ENCODE assay signal across 8 mouse cellular contexts in genomic region chr11:60540761-60541160, GRCm38 (mm10). TPM values are rescaled to one million over a fixed set of nuclear protein-coding genes. Genes with fewer than 3 reads are reported as not detected.
DNase-seq lines count a peak whose midpoint lies in the region; ATAC-seq and TF ChIP-seq lines count a peak whose summit lies in the region.

No protein-coding gene starts in this region.

- no peak for TF ChIP-seq POLR2A in heart, adult 2 months (IDR thresholded peaks at IDR 0.05; ENCODE audit: insufficient read depth, low read depth, low read length)

- H3K27me3 ChIP-seq in heart, adult 2 months (ENCODE audit: control insufficient read depth, insufficient read depth, low read length): no peaks in the 10 kb centered on the region
- H3K27me3 ChIP-seq in embryonic facial prominence, embryonic 12.5 days: no peaks in the 10 kb centered on the region
- H3K27me3 ChIP-seq in intestine, embryonic 14.5 days (replicated peaks; ENCODE audit: control insufficient read depth, insufficient read depth, low read length): no peaks in the 10 kb centered on the region
- no peaks in the 10 kb centered on the region for H3K27me3 ChIP-seq in midbrain, embryonic 12.5 days

- no peak for DNase-seq in heart, adult 2 months
- no peak for DNase-seq in heart, postnatal 14 days
- DNase-seq in intestine, embryonic 14.5 days (ENCODE audit: low spot score): no peak
- no peak for DNase-seq in adrenal gland, adult 8-10 months
- no peak for DNase-seq in cerebellum, adult 18-20 months
- DNase-seq in layer of hippocampus, adult 18-20 months (ENCODE audit: low spot score in 2 of 2): no peak

- peaks cover 11% of the 10 kb centered on the region for H3K79me2 ChIP-seq in heart, adult 2 months (replicated peaks; ENCODE audit: control insufficient read depth, insufficient read depth, low read length)

- H3K9me3 ChIP-seq in embryonic facial prominence, embryonic 12.5 days: no peaks in the 10 kb centered on the region
- no peaks in the 10 kb centered on the region for H3K9me3 ChIP-seq in intestine, embryonic 14.5 days (ENCODE audit: control insufficient read depth, low read length)
- no peaks in the 10 kb centered on the region for H3K9me3 ChIP-seq in midbrain, embryonic 12.5 days

- no peak for TF ChIP-seq CTCF in heart, adult 2 months (IDR thresholded peaks at IDR 0.05)

- peak overlapping the region; percentile 31; the same call in 1 of the 2 replicates for H3K27ac ChIP-seq in heart, adult 2 months
- no peak overlapping the region for H3K27ac ChIP-seq in embryonic facial prominence, embryonic 12.5 days
- no peak overlapping the region for H3K27ac ChIP-seq in intestine, embryonic 14.5 days (ENCODE audit: low read depth)
- H3K27ac ChIP-seq in midbrain, embryonic 12.5 days (replicated peaks): no peak overlapping the region

- peaks cover 8% of the 10 kb centered on the region for H3K4me1 ChIP-seq in heart, adult 2 months (ENCODE audit: control insufficient read depth, insufficient read depth, low read length)
- peaks cover 25% of the 10 kb centered on the region for H3K4me1 ChIP-seq in embryonic facial prominence, embryonic 12.5 days
- H3K4me1 ChIP-seq in intestine, embryonic 14.5 days (replicated peaks; ENCODE audit: control insufficient read depth, insufficient read depth, low read length): peaks cover 53% of the 10 kb centered on the region
- H3K4me1 ChIP-seq in midbrain, embryonic 12.5 days: peaks cover 48% of the 10 kb centered on the region

- peaks cover 52% of the 10 kb centered on the region for H3K36me3 ChIP-seq in heart, adult 2 months (ENCODE audit: control insufficient read depth, insufficient read depth, low read length)
- peaks cover 14% of the 10 kb centered on the region for H3K36me3 ChIP-seq in embryonic facial prominence, embryonic 12.5 days
- peaks cover 27% of the 10 kb centered on the region for H3K36me3 ChIP-seq in intestine, embryonic 14.5 days (ENCODE audit: control insufficient read depth, insufficient read depth, low read length)
- peaks cover 12% of the 10 kb centered on the region; the same call in 1 of the 2 replicates for H3K36me3 ChIP-seq in midbrain, embryonic 12.5 days

- intact Hi-C loops in heart, adult 2 months (cut with DNase I): no loop called here
- intact Hi-C loops in heart, postnatal 14 days (cut with DNase I): no loop called here

- ATAC-seq in embryonic facial prominence, embryonic 12.5 days (ENCODE audit: insufficient number of reproducible peaks, insufficient read depth, low FRiP score, low TSS enrichment): no peak
- no peak for ATAC-seq in intestine, embryonic 14.5 days (replicated peaks; ENCODE audit: low FRiP score, low TSS enrichment, low read depth)
- no peak for ATAC-seq in midbrain, embryonic 12.5 days (ENCODE audit: low FRiP score, low read depth)

- H3K9ac ChIP-seq in heart, adult 2 months (ENCODE audit: low read depth, low read length): 0 out of 2 replicates have a peak overlapping the region, but pooled peaks have one; percentile 28
- H3K9ac ChIP-seq in embryonic facial prominence, embryonic 12.5 days: peak overlapping the region; percentile 45; the same call in 1 of the 2 replicates
- peak overlapping the region; percentile 40; the same call in 1 of the 2 replicates for H3K9ac ChIP-seq in intestine, embryonic 14.5 days (ENCODE audit: low read length)
- H3K9ac ChIP-seq in midbrain, embryonic 12.5 days (replicated peaks): peak overlapping the region; percentile 63

- WGBS in heart, adult 2 months: 39% methylated on average over 2 of the region's 2 CpGs
- 39% methylated on average over 2 of the region's 2 CpGs for WGBS in embryonic facial prominence, embryonic 12.5 days
- 53% methylated on average over 2 of the region's 2 CpGs for WGBS in intestine, embryonic 14.5 days
- 63% methylated on average over 2 of the region's 2 CpGs for WGBS in midbrain, embryonic 12.5 days

- H3K4me3 ChIP-seq in heart, adult 2 months: peak overlapping the region; percentile 84; the same call in 1 of the 2 replicates
- H3K4me3 ChIP-seq in embryonic facial prominence, embryonic 12.5 days: peak overlapping the region; percentile 42
- H3K4me3 ChIP-seq in intestine, embryonic 14.5 days (ENCODE audit: low read depth, low read length): peak overlapping the region; percentile 61
- H3K4me3 ChIP-seq in midbrain, embryonic 12.5 days: peak overlapping the region; percentile 43

- peak overlapping the region; percentile 96 for H3K4me2 ChIP-seq in embryonic facial prominence, embryonic 12.5 days (replicated peaks)
- H3K4me2 ChIP-seq in intestine, embryonic 14.5 days (ENCODE audit: low read length): peak overlapping the region; percentile 81
- H3K4me2 ChIP-seq in midbrain, embryonic 12.5 days (replicated peaks): peak overlapping the region; percentile 97

- no peak for TF ChIP-seq EP300 in heart, adult 2 months (IDR thresholded peaks at IDR 0.05; ENCODE audit: insufficient read depth, low read depth, low read length)

RNA-seq across cellular contexts. Expression of gene Alkbh5, which starts 4.6 kb away (rescaled TPM):
- total RNA-seq in heart, adult 2 months (2021): 10 to 100 TPM; 80.1 to 90.3 TPM
- 24.0 and 36.7 TPM in 2 replicates for polyA plus RNA-seq in heart, adult 2 months (2012; rRNA removed)
- total RNA-seq in heart, postnatal 14 days (2021): 10 to 100 TPM; 72.5 to 74.1 TPM
- 36.1 and 37.8 TPM in 2 replicates for polyA plus RNA-seq in embryonic facial prominence, embryonic 12.5 days (2016; fragmentation: Nextera tagmentation; extraction: Ambion mirVana)
- polyA plus RNA-seq in intestine, embryonic 14.5 days (2014; fragmentation: Nextera tagmentation; extraction: Ambion mirVana): 35.4 and 36.2 TPM in 2 replicates
- polyA plus RNA-seq in midbrain, embryonic 12.5 days (2016; fragmentation: Nextera tagmentation; extraction: Ambion mirVana): 33.8 and 40.1 TPM in 2 replicates
- total RNA-seq in adrenal gland, adult 8-10 months (2022): 100 to 1,000 TPM; 111 to 122 (median 113) TPM
- total RNA-seq in layer of hippocampus, adult 18-20 months (2021): 10 to 100 TPM; 62.2 to 63.2 TPM
